Mouse (Mus musculus): Measurements from ENCODE around the gene Ifitm10.
"Not testable (repeated sequence)": the region's sequence is repeated elsewhere in the genome, so short reads cannot be mapped to it uniquely, and the experiment has no call there.

Ifitm10 gene

DNA sequence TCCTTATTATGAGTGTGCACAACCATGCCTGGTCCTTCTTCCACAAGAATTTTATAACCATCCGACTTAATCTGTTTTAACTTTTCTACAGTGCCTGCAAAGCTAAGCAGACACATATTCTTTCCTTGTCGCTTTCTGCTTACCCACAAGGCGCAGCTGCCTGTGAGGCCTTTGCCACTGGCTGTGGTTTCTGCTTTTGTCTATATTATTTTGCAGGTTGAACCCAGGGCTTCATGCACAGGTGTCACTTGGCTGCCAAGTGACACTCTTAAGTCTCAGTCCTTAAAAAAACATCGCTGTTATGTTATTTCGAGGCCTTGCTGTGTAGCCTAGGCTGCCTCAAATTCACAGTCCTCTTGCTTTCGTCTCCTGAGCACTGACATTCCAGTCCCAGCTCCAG is 50.9 kb downstream of the Ifitm10 start:
- no peak for DNase-seq (ENCODE audit: low spot score in 2 of 2)

DNA sequence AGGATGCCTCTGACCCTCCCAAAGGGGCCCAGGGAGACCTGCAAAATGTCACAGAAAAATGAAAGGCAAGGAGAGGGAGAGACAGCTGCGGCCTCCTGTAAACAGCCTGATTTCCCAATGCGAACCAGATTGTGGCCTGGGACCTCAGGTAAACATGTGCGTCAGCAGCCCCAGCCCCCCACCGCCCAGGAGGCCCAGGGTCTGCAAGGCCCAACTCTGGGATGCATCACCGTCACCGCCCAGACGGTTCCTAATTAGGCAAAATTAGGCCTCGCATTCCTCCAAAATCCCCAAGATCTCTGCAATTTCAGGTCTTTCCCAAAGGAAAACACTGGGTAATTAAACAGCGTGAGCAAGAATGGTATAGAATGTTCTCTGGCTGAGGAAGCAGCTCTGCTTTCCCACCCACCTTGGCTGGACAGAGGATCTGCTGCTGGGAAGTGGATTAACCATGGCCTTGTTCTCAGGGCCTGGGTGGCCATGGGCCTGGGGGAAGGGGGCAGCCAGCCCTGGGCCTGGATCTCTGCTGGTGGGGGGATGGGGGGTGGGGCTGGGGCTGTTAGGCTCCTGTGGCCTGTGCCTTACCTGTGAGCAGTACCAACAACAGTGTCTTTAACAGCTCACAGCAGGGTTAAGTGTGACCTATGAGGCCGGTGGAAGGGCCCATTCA is 51.8 kb downstream of the Ifitm10 start:
- not testable (repeated sequence) for DNase-seq (ENCODE audit: low spot score in 2 of 2)

- no peak for DNase-seq (ENCODE audit: low spot score in 2 of 2)
Observed at GRCm38 (mm10) chr7:142320906-142321305, 52.6 kb downstream of the Ifitm10 start.

- no peak for DNase-seq (ENCODE audit: low spot score in 2 of 2)
Observed at GRCm38 (mm10) chr7:142319124-142319523, 54.4 kb downstream of the Ifitm10 start.

GRCm38 (mm10) chr7:142317216-142317615 is 56.3 kb downstream of the Ifitm10 start:
- DNase-seq (ENCODE audit: low spot score in 2 of 2) = no peak

- peak; percentile 24 to 26 for DNase-seq (ENCODE audit: low spot score in 2 of 2)
Observed at GRCm38 (mm10) chr7:142316558-142316957, 57.0 kb downstream of the Ifitm10 start.

DNA sequence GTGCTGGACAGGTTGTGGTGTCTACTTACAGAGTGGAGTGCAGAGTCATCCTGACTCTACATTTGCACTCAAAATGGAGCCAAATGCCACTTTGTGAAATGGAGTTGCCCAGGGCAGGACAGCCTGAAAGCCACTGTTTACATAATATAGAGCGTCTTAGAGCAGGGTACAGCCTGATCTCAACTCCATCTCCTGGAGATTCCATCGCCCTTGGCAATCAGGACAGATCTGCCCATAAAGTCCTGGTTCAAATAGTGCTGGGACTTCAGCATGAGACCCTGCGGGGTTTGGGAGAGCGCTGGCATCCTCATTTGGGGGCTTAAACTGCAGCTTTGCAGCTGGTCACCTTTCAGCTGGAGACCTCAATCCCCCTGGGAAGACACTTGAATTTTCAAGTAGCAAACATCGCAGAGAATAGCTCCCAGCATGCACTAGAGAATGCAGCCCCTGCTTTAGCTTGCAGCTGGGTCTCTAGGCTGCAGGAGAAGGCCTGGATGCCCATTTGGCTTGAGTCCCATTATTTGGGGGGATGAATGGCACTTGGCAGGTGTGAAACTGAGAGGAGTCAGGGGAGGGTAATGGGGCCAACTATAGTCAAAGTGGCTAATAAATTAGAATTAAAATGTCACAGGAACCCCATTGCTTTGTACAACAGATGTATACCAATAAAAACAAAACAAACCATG is 58.8 kb downstream of the Ifitm10 start:
- DNase-seq (ENCODE audit: low spot score in 2 of 2) = no peak

GRCm38 (mm10) chr7:142303929-142304328 is 69.6 kb downstream of the Ifitm10 start:
- DNase-seq (ENCODE audit: low spot score in 2 of 2) = not testable (repeated sequence)

GRCm38 (mm10) chr7:142303249-142303648 is 70.3 kb downstream of the Ifitm10 start, which contains the start of gene Krtap5-4:
Gene Krtap5-4, plus strand, starts transcription at chr7:142303549.
- DNase-seq (ENCODE audit: low spot score in 2 of 2) = no peak

DNA sequence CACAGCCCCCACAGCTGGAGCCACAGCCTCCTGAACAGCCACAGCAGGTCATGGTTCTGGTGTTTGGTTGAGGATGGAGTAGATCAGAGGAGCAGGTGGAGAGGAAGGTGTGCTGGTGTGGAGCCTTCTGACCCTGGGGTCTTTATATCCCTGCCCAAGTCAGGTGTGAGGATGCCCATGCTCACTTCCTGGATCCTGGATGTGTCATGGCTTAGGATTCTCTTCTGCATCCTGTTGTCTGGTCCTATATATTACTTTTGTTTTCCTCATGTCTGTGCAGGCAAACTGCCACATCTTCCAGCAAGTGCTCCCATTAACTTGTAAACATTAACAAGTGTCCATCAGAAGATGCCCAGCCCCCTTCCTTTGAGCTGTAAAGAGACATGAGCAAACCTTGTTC is 76.5 kb downstream of the Ifitm10 start, which contains the start of gene Krtap5-1:
Krtap5-1 (minus strand) TSS at position 101 of the 400 bp plus-strand sequence.
- not testable (repeated sequence) for DNase-seq (ENCODE audit: low spot score in 2 of 2)

GRCm38 (mm10) chr7:142296108-142296507 is 77.4 kb downstream of the Ifitm10 start:
- DNase-seq (ENCODE audit: low spot score in 2 of 2) = not testable (repeated sequence)

GRCm38 (mm10) chr7:142295418-142295817 is 78.1 kb downstream of the Ifitm10 start:
- no peak for DNase-seq (ENCODE audit: low spot score in 2 of 2)

GRCm38 (mm10) chr7:142293851-142294250 is 79.7 kb downstream of the Ifitm10 start:
- not testable (repeated sequence) for DNase-seq (ENCODE audit: low spot score in 2 of 2)

DNA sequence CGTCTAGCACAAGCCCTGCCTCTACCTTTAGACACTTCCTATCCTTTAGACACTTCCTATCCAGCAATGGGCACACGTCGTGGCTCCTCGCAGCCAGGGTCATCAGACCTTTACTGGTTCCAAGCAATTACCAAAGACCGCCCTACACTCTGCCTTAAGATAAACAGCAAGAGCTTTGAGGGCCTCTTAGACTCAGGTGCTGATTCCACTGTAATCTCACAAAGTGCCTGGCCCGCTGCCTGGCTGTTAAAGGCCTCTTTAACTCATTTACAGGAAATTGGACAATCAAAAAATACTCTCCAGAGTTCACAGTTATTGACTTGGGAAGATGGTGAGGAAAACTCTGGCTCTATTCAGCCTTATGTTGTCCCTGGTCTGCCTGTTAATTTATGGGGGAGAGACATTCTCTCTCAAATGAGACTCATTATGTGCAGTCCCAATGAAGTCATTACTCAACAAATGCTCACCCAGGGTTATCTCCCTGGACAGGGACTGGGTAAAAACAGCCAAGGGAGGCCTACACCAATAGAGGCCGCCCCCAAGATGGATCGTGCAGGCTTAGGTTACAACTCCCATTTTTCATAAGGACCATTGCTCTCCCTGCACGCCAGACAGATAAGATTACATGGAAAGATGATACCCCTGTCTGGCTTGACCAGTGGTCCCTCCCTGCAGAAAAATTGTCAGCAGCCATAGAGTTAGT is 87.5 kb downstream of the Ifitm10 start:
- DNase-seq (ENCODE audit: low spot score in 2 of 2) = not testable (repeated sequence)

DNA sequence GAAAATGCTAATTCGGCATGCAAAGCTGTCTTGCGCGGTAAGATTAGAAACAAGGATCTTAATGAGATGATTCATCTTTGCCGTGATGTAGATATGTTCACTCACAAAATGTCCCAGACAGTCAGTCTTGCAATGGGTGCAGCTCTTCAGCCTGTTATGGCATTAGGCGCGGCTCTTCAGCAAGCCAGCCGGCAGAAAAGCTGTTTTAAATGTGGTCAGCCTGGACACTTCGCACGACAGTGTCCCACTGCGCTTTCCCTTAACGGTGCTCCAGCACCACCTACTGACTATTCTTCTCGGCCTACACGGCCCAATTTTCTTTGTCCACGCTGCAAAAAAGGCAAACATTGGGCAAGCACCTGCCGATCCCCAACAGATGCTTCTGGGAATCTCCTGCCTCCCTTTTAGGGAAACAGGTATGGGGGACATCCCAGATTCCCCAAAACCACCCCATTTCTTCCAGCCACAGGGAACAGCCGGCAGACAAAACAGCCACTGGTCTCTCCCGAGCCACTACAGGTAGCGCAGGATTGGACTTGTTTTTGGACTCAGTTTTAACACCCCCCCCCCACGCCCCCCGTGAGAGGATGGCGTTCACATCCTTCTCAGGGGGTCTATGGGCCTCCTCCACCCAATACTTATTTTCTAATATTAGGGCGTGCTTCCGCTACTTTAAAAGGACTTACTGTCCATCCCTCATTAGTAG is 88.3 kb downstream of the Ifitm10 start:
- no peak for DNase-seq (ENCODE audit: low spot score in 2 of 2)

GRCm38 (mm10) chr7:142284615-142285080 is 88.9 kb downstream of the Ifitm10 start:
- peak; percentile 78 to 85 for DNase-seq (ENCODE audit: low spot score in 2 of 2)

- DNase-seq (ENCODE audit: low spot score in 2 of 2) = peak; percentile 42 to 55
Observed at GRCm38 (mm10) chr7:142284023-142284591, 89.4 kb downstream of the Ifitm10 start.

- not testable (repeated sequence) for DNase-seq (ENCODE audit: low spot score in 2 of 2)
Observed at GRCm38 (mm10) chr7:142282847-142283246, 90.7 kb downstream of the Ifitm10 start.

- DNase-seq (ENCODE audit: low spot score in 2 of 2) = not testable (repeated sequence)
Observed at GRCm38 (mm10) chr7:142279291-142279690, 94.3 kb downstream of the Ifitm10 start.

GRCm38 (mm10) chr7:142278183-142278582 is 95.4 kb downstream of the Ifitm10 start:
- peak; percentile 19 to 30 for DNase-seq (ENCODE audit: low spot score in 2 of 2)
